Comparison of ENCODE assay signal across 17 mouse cellular contexts in genomic region chr12:111250116-111250515, GRCm38 (mm10). TPM values are rescaled to one million over a fixed set of nuclear protein-coding genes. Genes with fewer than 3 reads are reported as not detected.
"Had no signal": no experiment of that assay in that cellular context is flagged by ENCODE, and none has a peak within 500 bp of the region (broad histone marks: within the 10 kb centered on the region; RNA-seq: fewer than 3 reads in every experiment).

No protein-coding gene starts in this region.

- ATAC-seq: intestine, embryonic 15.5 days; lung, postnatal 0 days had no signal

- H3K4me3 ChIP-seq: intestine, embryonic 15.5 days; limb, embryonic 10.5 days; liver, embryonic 15.5 days; midbrain, embryonic 10.5 days; myocyte; neural tube, embryonic 15.5 days had no signal

- H3K4me1 ChIP-seq: intestine, embryonic 15.5 days; limb, embryonic 10.5 days; midbrain, embryonic 10.5 days; neural tube, embryonic 15.5 days had no signal

- H3K27ac ChIP-seq: intestine, embryonic 15.5 days; limb, embryonic 10.5 days; liver, embryonic 15.5 days; midbrain, embryonic 10.5 days; neural tube, embryonic 15.5 days; stomach, postnatal 0 days had no signal

- DNase-seq: kidney, adult 18-20 months; kidney, postnatal 4 days; lung, adult 2 months; lung, postnatal 4 days; midbrain, embryonic 14.5 days; thymus, adult 18-20 months; thymus, postnatal 14 days had no signal

- H3K9me3 ChIP-seq: intestine, embryonic 15.5 days; limb, embryonic 10.5 days; liver, embryonic 15.5 days; midbrain, embryonic 10.5 days; neural tube, embryonic 15.5 days had no signal

- H3K27me3 ChIP-seq: intestine, embryonic 15.5 days; liver, embryonic 15.5 days; neural tube, embryonic 15.5 days had no signal

- H3K4me2 ChIP-seq: intestine, embryonic 15.5 days; liver, embryonic 11.5 days; liver, embryonic 15.5 days; neural tube, embryonic 15.5 days had no signal

- H3K9ac ChIP-seq: intestine, embryonic 15.5 days; liver, embryonic 15.5 days; neural tube, embryonic 15.5 days had no signal

RNA-seq across cellular contexts. Expression of gene Amn, which starts 20.8 kb away (rescaled TPM):
- polyA plus RNA-seq: neural tube, embryonic 11.5 days had no signal
